Comparison of ENCODE assay signal across 8 mouse cellular contexts in genomic region chr15:79825146-79825825, GRCm38 (mm10). TPM values are rescaled to one million over a fixed set of nuclear protein-coding genes. Genes with fewer than 3 reads are reported as not detected.
A peak's percentile ranks its signal among the peaks of the same experiment; 100 is the strongest.
DNase-seq lines count a peak whose midpoint lies in the region; TF ChIP-seq lines count a peak whose summit lies in the region.
"Had no signal": no experiment of that assay in that cellular context is flagged by ENCODE, and none has a peak within 500 bp of the region (broad histone marks: within the 10 kb centered on the region; RNA-seq: fewer than 3 reads in every experiment).

No protein-coding gene starts in this region.

- no peak overlapping the region; a peak in 1 of 4 replicates for H3K4me3 ChIP-seq in ES-E14 (ENCODE audit: insufficient read depth in 1 of 2, low read depth in 1 of 2, low read length in 2 of 2, poor library complexity in 1 of 2, severe bottlenecking in 1 of 2)
- H3K4me3 ChIP-seq: embryonic facial prominence, embryonic 13.5 days had no signal

- in situ Hi-C loops in ES-E14 (cut with MboI; ENCODE audit: low sequenced_read_pairs in 2 of 2, unreplicated experiment in 2 of 2), result no loop called here

- peaks cover 0 to 24% of the 10 kb centered on the region in 2 experiments; a peak in 1 of 4 replicates for H3K4me1 ChIP-seq in ES-E14 (ENCODE audit: control insufficient read depth in 2 of 2, insufficient read depth in 2 of 2, low read length in 2 of 2, poor library complexity in 1 of 2)

- peak; percentile 43 to 77 for DNase-seq in left cerebral cortex, postnatal 14 days (ENCODE audit: low spot score in 2 of 2)
- DNase-seq in left cerebral cortex, adult 18-20 months (ENCODE audit: low spot score in 2 of 2), result no peak
- peak; percentile 89 for DNase-seq in ES-E14 (ENCODE audit: low read depth, low spot score)
- peak; percentile 61 for DNase-seq in cerebellum, adult 9-11 months
- DNase-seq in mesoderm, embryonic 11.5 days (ENCODE audit: low read depth, low spot score), result peak; percentile 49
- no peak for DNase-seq in spleen, postnatal 4 days (ENCODE audit: low spot score in 2 of 2)
- DNase-seq in layer of hippocampus, adult 8-10 months (ENCODE audit: low spot score in 2 of 2), result no peak

- H3K9ac ChIP-seq in ES-E14 (ENCODE audit: insufficient read depth, low read depth, low read length, poor library complexity, severe bottlenecking), result no peak overlapping the region
- H3K9ac ChIP-seq: embryonic facial prominence, embryonic 13.5 days had no signal

- intact Hi-C loops in left cerebral cortex, postnatal 14 days (cut with DNase I), result no loop called here

- H3K9me3 ChIP-seq in ES-E14 (ENCODE audit: control insufficient read depth, insufficient read depth, low read depth, low read length), result no peaks in the 10 kb centered on the region
- H3K9me3 ChIP-seq: embryonic facial prominence, embryonic 13.5 days had no signal

- peaks cover 48% of the 10 kb centered on the region for H3K36me3 ChIP-seq in ES-E14 (ENCODE audit: control insufficient read depth, insufficient read depth, low read length, poor library complexity, severe bottlenecking)

- H3K27ac ChIP-seq in ES-E14 (ENCODE audit: insufficient read depth, low read depth, low read length, poor library complexity, severe bottlenecking), result 0 out of 2 replicates have a peak overlapping the region, but pooled peaks have one; percentile 9
- H3K27ac ChIP-seq: embryonic facial prominence, embryonic 13.5 days had no signal

TF ChIP-seq in ES-E14, 5 proteins besides CTCF, POLR2A, EP300 and RAD21:
- TF ChIP-seq ZC3H11A (IDR thresholded peaks at IDR 0.05; ENCODE audit: borderline replicate concordance, low read depth, low read length) (no peak), HCFC1 (IDR thresholded peaks at IDR 0.05; ENCODE audit: borderline replicate concordance, insufficient read depth, low read length) (no peak), MAFK (IDR thresholded peaks at IDR 0.05; ENCODE audit: insufficient read depth, low read depth, low read length) (no peak)

RNA-seq across cellular contexts. Expression of gene Npcd, which starts 8.8 kb away (rescaled TPM):
- 10 to 100 TPM in 1 of 2 experiments, 1 to 10 TPM in 1; 7.3 to 53.6 TPM for total RNA-seq in left cerebral cortex, postnatal 14 days (2021)
- total RNA-seq in left cerebral cortex, adult 18-20 months (2021), result 10 to 100 TPM in 1 of 2 experiments, 1 to 10 TPM in 1; 6.8 to 28.8 TPM
- 3.4 and 9.3 TPM in 2 replicates for total RNA-seq in ES-E14 (2012; rRNA removed)
- 10 to 100 TPM in 2 of 4 experiments, 1 to 10 TPM in 2; 2.8 to 19.9 (median 12.1) TPM for total RNA-seq in layer of hippocampus, adult 8-10 months (2022)

RNA-seq across cellular contexts. Expression of gene Cbx6, which starts 9.2 kb away (rescaled TPM):
- 100 to 1,000 TPM; 429 to 483 TPM for total RNA-seq in left cerebral cortex, postnatal 14 days (2021)
- 100 to 1,000 TPM; 323 TPM for total RNA-seq in left cerebral cortex, adult 18-20 months (2021)
- 28.2 and 30.1 TPM in 2 replicates for total RNA-seq in ES-E14 (2012; rRNA removed)
- total RNA-seq in layer of hippocampus, adult 8-10 months (2022), result 100 to 1,000 TPM; 261 to 307 (median 292) TPM

RNA-seq across cellular contexts. Expression of gene Nptxr, which starts 20.7 kb away (rescaled TPM):
- total RNA-seq in left cerebral cortex, postnatal 14 days (2021), result 100 to 1,000 TPM; 693 to 768 TPM
- total RNA-seq in left cerebral cortex, adult 18-20 months (2021), result 100 to 1,000 TPM; 691 to 759 TPM
- total RNA-seq in ES-E14 (2012; rRNA removed), result 7.9 and 10.3 TPM in 2 replicates
- total RNA-seq in layer of hippocampus, adult 8-10 months (2022), result 100 to 1,000 TPM; 637 to 711 (median 646) TPM

RNA-seq across cellular contexts. Expression of gene Dnal4, which starts 47.6 kb away (rescaled TPM):
- 10 to 100 TPM; 37.5 to 39.7 TPM for total RNA-seq in left cerebral cortex, postnatal 14 days (2021)
- 10 to 100 TPM; 53.0 to 56.9 TPM for total RNA-seq in left cerebral cortex, adult 18-20 months (2021)
- 16.5 and 23.5 TPM in 2 replicates for total RNA-seq in ES-E14 (2012; rRNA removed)
- 10 to 100 TPM; 45.6 to 58.6 (median 54.5) TPM for total RNA-seq in layer of hippocampus, adult 8-10 months (2022)

Comparison
In these comparisons a context has a peak if more than half of its experiments do, and no peak if none do; other contexts are left out.
1. DNase-seq: peak in left cerebral cortex, postnatal 14 days (2 of 2), ES-E14 (single experiment), cerebellum, adult 9-11 months (single experiment) and mesoderm, embryonic 11.5 days (single experiment); none in left cerebral cortex, adult 18-20 months (0 of 2), spleen, postnatal 4 days (0 of 2) and layer of hippocampus, adult 8-10 months (0 of 2).
2. RNA of gene Nptxr, which starts 20.7 kb away (total RNA-seq): 693 to 768 TPM in left cerebral cortex, postnatal 14 days, 691 to 759 TPM in left cerebral cortex, adult 18-20 months and 637 to 711 TPM in layer of hippocampus, adult 8-10 months; 7.9 to 10.3 TPM in ES-E14; every median in the first group is over 10 times any median in the second.